Mouse (Mus musculus) brain, embryonic 14.5 days (tissue): ENCODE measurements around the gene Fhad1.

ENCODE experiments used
- CTCF ChIP-seq: fragments of 200-500 bp; IDR thresholded peaks from 2 replicates; pipeline ENCODE4 v1.5.1; 2012; ENCODE audit warnings: inconsistent platforms, mild to moderate bottlenecking, moderate library complexity, borderline replicate concordance; ENCODE audit not compliant: insufficient read depth, insufficient read length; ENCODE audit errors: extremely low read depth
- POLR2A ChIP-seq: fragments of 200-500 bp; IDR thresholded peaks from 2 replicates; pipeline ENCODE4 v1.6.1; 2012; ENCODE audit warnings: mild to moderate bottlenecking, inconsistent platforms, borderline replicate concordance; ENCODE audit not compliant: poor library complexity, insufficient read depth, insufficient read length, severe bottlenecking; ENCODE audit errors: extremely low read depth

GRCm38 (mm10) chr4:141885451-141885850 is 129.4 kb downstream of the Fhad1 start:
- TF ChIP-seq POLR2A, result no peak
- no peak for TF ChIP-seq CTCF
